Comparison of ENCODE assay signal across 9 mouse cellular contexts in the genomic region with DNA sequence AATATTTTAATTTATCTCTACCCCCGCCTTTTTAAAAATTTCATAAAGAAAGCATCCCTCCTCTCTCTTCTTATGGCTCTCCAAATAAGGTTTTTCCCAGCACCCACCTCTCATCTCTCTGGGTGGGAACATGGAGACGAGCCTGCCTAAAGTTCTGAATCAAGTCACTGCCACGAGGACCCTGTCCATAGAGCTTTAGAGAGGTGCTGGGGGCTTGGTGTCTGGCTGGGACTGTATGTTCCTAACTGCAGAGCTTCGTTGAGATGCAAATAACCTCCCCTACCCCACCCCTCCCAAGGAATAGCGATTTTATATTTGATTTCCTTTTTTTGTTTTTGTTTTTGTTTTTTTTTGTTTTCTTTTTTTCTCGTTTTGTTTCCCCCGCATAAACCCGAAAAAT.
A peak's percentile ranks its signal among the peaks of the same experiment; 100 is the strongest.
DNase-seq lines count a peak whose midpoint lies in the region; ATAC-seq and TF ChIP-seq lines count a peak whose summit lies in the region.
"Had no signal": no experiment of that assay in that cellular context is flagged by ENCODE, and none has a peak within 500 bp of the region (broad histone marks: within the 10 kb centered on the region; RNA-seq: fewer than 3 reads in every experiment).

No protein-coding gene starts in this region.

- H3K27me3 ChIP-seq in lung, postnatal 0 days (replicated peaks; ENCODE audit: insufficient read depth, low read length), result no peaks in the 10 kb centered on the region
- H3K27me3 ChIP-seq in limb, embryonic 13.5 days, result no peaks in the 10 kb centered on the region

- no peaks in the 10 kb centered on the region for H3K4me1 ChIP-seq in lung, postnatal 0 days (ENCODE audit: insufficient read depth, low read depth, low read length)
- peaks cover 31% of the 10 kb centered on the region for H3K4me1 ChIP-seq in limb, embryonic 13.5 days

- intact Hi-C loops in gastrocnemius, adult 2 months (cut with DNase I), result no loop called here
- intact Hi-C loops in left cerebral cortex, postnatal 36 days (cut with DNase I), result no loop called here

- H3K4me3 ChIP-seq in gastrocnemius, adult 2 months, result peak overlapping the region; percentile 54
- 0 out of 2 replicates have a peak overlapping the region, but pooled peaks have one; percentile 1 for H3K4me3 ChIP-seq in lung, postnatal 0 days (ENCODE audit: low read depth, low read length)
- H3K4me3 ChIP-seq in limb, embryonic 13.5 days, result no peak overlapping the region

- TF ChIP-seq EP300 in lung, postnatal 0 days (IDR thresholded peaks at IDR 0.05), result no peak

- no peak overlapping the region for H3K9ac ChIP-seq in lung, postnatal 0 days (replicated peaks; ENCODE audit: low read depth)
- H3K9ac ChIP-seq in limb, embryonic 13.5 days, result no peak overlapping the region

- no peak for TF ChIP-seq CTCF in gastrocnemius, adult 2 months (IDR thresholded peaks at IDR 0.05)
- no peak for TF ChIP-seq CTCF in lung, postnatal 0 days (IDR thresholded peaks at IDR 0.05)

- H3K27ac ChIP-seq in gastrocnemius, adult 2 months, result no peak overlapping the region
- no peak overlapping the region for H3K27ac ChIP-seq in lung, postnatal 0 days (ENCODE audit: low read length)
- H3K27ac ChIP-seq in limb, embryonic 13.5 days, result no peak overlapping the region

- DNase-seq in gastrocnemius, adult 2 months, result no peak
- no peak for DNase-seq in gastrocnemius, postnatal 10 days
- DNase-seq in lung, postnatal 0 days (ENCODE audit: low spot score), result no peak
- DNase-seq in lung, postnatal 14 days, result no peak
- no peak for DNase-seq in adrenal gland, adult 18-20 months (ENCODE audit: low spot score in 2 of 2)
- DNase-seq in left cerebral cortex, adult 18-20 months (ENCODE audit: low spot score in 2 of 2), result no peak
- no peak for DNase-seq in left cerebral cortex, postnatal 36 days (ENCODE audit: low spot score in 2 of 2)
- DNase-seq: thymus, postnatal 14 days had no signal

- no peaks in the 10 kb centered on the region for H3K36me3 ChIP-seq in lung, postnatal 0 days (ENCODE audit: insufficient read depth, low read length)
- H3K36me3 ChIP-seq in limb, embryonic 13.5 days, result peaks cover 5% of the 10 kb centered on the region; the same call in 1 of the 2 replicates

- peak overlapping the region; percentile 6; the same call in 1 of the 2 replicates for H3K4me2 ChIP-seq in lung, postnatal 0 days (replicated peaks; ENCODE audit: low read depth, low read length)
- H3K4me2 ChIP-seq in limb, embryonic 13.5 days (replicated peaks), result peak overlapping the region; percentile 24

- no peaks in the 10 kb centered on the region for H3K9me3 ChIP-seq in lung, postnatal 0 days (ENCODE audit: low read length)
- H3K9me3 ChIP-seq in limb, embryonic 13.5 days, result no peaks in the 10 kb centered on the region; the same call in 1 of the 2 replicates

- ATAC-seq in lung, postnatal 0 days, result no peak
- no peak for ATAC-seq in limb, embryonic 13.5 days (ENCODE audit: low FRiP score, low read depth)

- WGBS in lung, postnatal 0 days, result 38% methylated on average over 8 of the region's 8 CpGs
- 34% methylated on average over 8 of the region's 8 CpGs for WGBS in limb, embryonic 13.5 days
